Mouse (Mus musculus) MEL (cell line): ENCODE data around the gene Dlk1. TPM values are rescaled to one million over a fixed set of nuclear protein-coding genes. Genes with fewer than 3 reads are reported as not detected.

Experiments used
- DNase-seq: peaks from one replicate; pipeline ENCODE4 v3.0.0; 2011; ENCODE audit warnings: low read depth, low spot score
- H3K27ac ChIP-seq: 2 replicates; pipeline ENCODE4 v1.5.1; 2012; ENCODE audit warnings: low read depth, mild to moderate bottlenecking, control low read depth, low read length, moderate library complexity; ENCODE audit not compliant: control insufficient read depth
- H3K27me3 ChIP-seq, 2 experiments: fragments of 150-350 bp in 1 of 2; sonication (generic) in 1 of 2; 2 replicates each; pipeline ENCODE4 v1.6.1; 2012; ENCODE audit warnings: low read length in 2 of 2, mild to moderate bottlenecking in 2 of 2, improper control_type of control experiment in 1 of 2, moderate library complexity in 1 of 2; ENCODE audit not compliant: insufficient read depth in 2 of 2, control insufficient read depth in 1 of 2
- H3K36me3 ChIP-seq, 2 experiments: 2 replicates each; pipeline ENCODE4 v1.6.1; 2012 to 2014; ENCODE audit warnings: low read length in 2 of 2, improper control_type of control experiment in 1 of 2, inconsistent platforms in 1 of 2, mild to moderate bottlenecking in 1 of 2; ENCODE audit not compliant: insufficient read depth in 2 of 2, control insufficient read depth in 1 of 2
- H3K4me1 ChIP-seq, 2 experiments: fragments of 150-350 bp in 1 of 2; sonication (generic) in 1 of 2; 2 replicates each; pipeline ENCODE4 v1.6.1; 2012; ENCODE audit warnings: low read length in 2 of 2, improper control_type of control experiment in 1 of 2, mild to moderate bottlenecking in 1 of 2; ENCODE audit not compliant: insufficient read depth in 2 of 2, control insufficient read depth in 1 of 2
- H3K4me3 ChIP-seq, 2 experiments: fragments of 150-350 bp in 1 of 2; sonication (generic) in 1 of 2; 2 replicates each; pipeline ENCODE4 v1.5.1; 2012; ENCODE audit warnings: low read depth in 2 of 2, low read length in 2 of 2, mild to moderate bottlenecking in 2 of 2, moderate library complexity in 2 of 2, control low read depth in 1 of 2, improper control_type of control experiment in 1 of 2; ENCODE audit not compliant: control insufficient read depth in 1 of 2, insufficient read depth in 1 of 2
- H3K79me2 ChIP-seq: 2 replicates; pipeline ENCODE4 v1.6.1; 2012; ENCODE audit warnings: mild to moderate bottlenecking, low read length, moderate library complexity; ENCODE audit not compliant: control insufficient read depth, poor library complexity, insufficient read depth
- H3K9ac ChIP-seq: 2 replicates; pipeline ENCODE4 v1.6.1; 2012; ENCODE audit warnings: low read depth, mild to moderate bottlenecking, control low read depth, low read length, moderate library complexity; ENCODE audit not compliant: control insufficient read depth, poor library complexity, severe bottlenecking
- H3K9me3 ChIP-seq: fragments of 150-350 bp; sonication (generic); replicated peaks from 2 replicates; pipeline ENCODE4 v1.6.1; 2012; ENCODE audit warnings: mild to moderate bottlenecking, low read length, improper control_type of control experiment, moderate library complexity; ENCODE audit not compliant: insufficient read depth
- BHLHE40 ChIP-seq: IDR thresholded peaks from 2 replicates; pipeline ENCODE4 v1.6.1; 2012; ENCODE audit warnings: low read depth, mild to moderate bottlenecking, inconsistent platforms, low read length, improper control_type of control experiment, borderline replicate concordance
- E2F4 ChIP-seq: IDR thresholded peaks from 2 replicates; pipeline ENCODE4 v1.6.1; 2011; ENCODE audit warnings: low read depth, low read length, improper control_type of control experiment, borderline replicate concordance
- EP300 ChIP-seq, 2 experiments: IDR thresholded peaks; 2 replicates each; pipeline ENCODE4 v1.6.1; 2011; ENCODE audit warnings: improper control_type of control experiment in 2 of 2, low read length in 2 of 2, low read depth in 1 of 2, mild to moderate bottlenecking in 1 of 2
- GABPA ChIP-seq: IDR thresholded peaks from 2 replicates; pipeline ENCODE4 v1.6.1; 2012; ENCODE audit warnings: low read depth, mild to moderate bottlenecking, inconsistent platforms, low read length, improper control_type of control experiment, moderate library complexity
- HCFC1 ChIP-seq: IDR thresholded peaks from 2 replicates; pipeline ENCODE4 v1.6.1; 2012; ENCODE audit warnings: low read depth, mild to moderate bottlenecking, inconsistent platforms, low read length, improper control_type of control experiment, moderate library complexity
- JUND ChIP-seq: IDR thresholded peaks from 2 replicates; pipeline ENCODE4 v1.6.1; 2011; ENCODE audit warnings: low read depth, mild to moderate bottlenecking, improper control_type of control experiment, low read length
- POLR2A ChIP-seq, 2 experiments: IDR thresholded peaks; 2 replicates each; pipeline ENCODE4 v1.6.1; 2011 to 2012; ENCODE audit warnings: low read length in 2 of 2, mild to moderate bottlenecking in 2 of 2, control low read depth in 1 of 2, improper control_type of control experiment in 1 of 2, low read depth in 1 of 2, moderate library complexity in 1 of 2; ENCODE audit not compliant: control insufficient read depth in 1 of 2, insufficient read depth in 1 of 2, poor library complexity in 1 of 2
- POLR2AphosphoS5 ChIP-seq: IDR thresholded peaks from 2 replicates; pipeline ENCODE4 v1.6.1; 2012; ENCODE audit warnings: low read depth, borderline replicate concordance, mild to moderate bottlenecking, inconsistent platforms, low read length, moderate library complexity, mixed read lengths
- RAD21 ChIP-seq: IDR thresholded peaks from 2 replicates; pipeline ENCODE4 v1.6.1; 2011; ENCODE audit warnings: mild to moderate bottlenecking, low read depth, low read length, improper control_type of control experiment
- TAL1 ChIP-seq: IDR thresholded peaks from 2 replicates; pipeline ENCODE4 v1.6.1; 2012; ENCODE audit warnings: mild to moderate bottlenecking, inconsistent platforms, low read length, moderate library complexity, mixed read lengths
- TBP ChIP-seq: IDR thresholded peaks from 2 replicates; pipeline ENCODE4 v1.8.0; 2011; ENCODE audit warnings: low read depth, low read length, improper control_type of control experiment
- TCF12 ChIP-seq: IDR thresholded peaks from 2 replicates; pipeline ENCODE4 v1.6.1; 2014; ENCODE audit warnings: low read depth, mild to moderate bottlenecking, inconsistent platforms, low read length, improper control_type of control experiment, moderate library complexity
- UBTF ChIP-seq: IDR thresholded peaks from 2 replicates; pipeline ENCODE4 v1.6.1; 2012; ENCODE audit warnings: low read depth, mild to moderate bottlenecking, inconsistent platforms, low read length, improper control_type of control experiment, moderate library complexity, borderline replicate concordance; ENCODE audit not compliant: insufficient read depth
- USF1 ChIP-seq: IDR thresholded peaks from 2 replicates; pipeline ENCODE4 v1.6.1; 2014; ENCODE audit warnings: low read depth, mild to moderate bottlenecking, inconsistent platforms, low read length, improper control_type of control experiment, moderate library complexity
- ZC3H11A ChIP-seq: IDR thresholded peaks from 2 replicates; pipeline ENCODE4 v1.6.1; 2012; ENCODE audit warnings: low read depth, mild to moderate bottlenecking, inconsistent platforms, low read length, improper control_type of control experiment
- ZNF384 ChIP-seq: IDR thresholded peaks from 2 replicates; pipeline ENCODE4 v1.6.1; 2012; ENCODE audit warnings: low read depth, mild to moderate bottlenecking, inconsistent platforms, low read length, improper control_type of control experiment
- polyA plus RNA-seq, 2 experiments: library from polyadenylated mRNA; stranded (reverse) in 1 of 2; unstranded in 1 of 2; fragments of >175 nt in 1 of 2; fragments of >200 nt in 1 of 2; gene quantifications; 2 replicates each; pipeline versions ENCODE4 v1.2.1 to v1.2.4; 2012; ENCODE audit warnings: low replicate concordance in 2 of 2, low read depth in 1 of 2; ENCODE audit not compliant: insufficient read length in 2 of 2, insufficient read depth in 1 of 2, missing spikeins in 1 of 2
- total RNA-seq: library from RNA; depleted of rRNA; stranded (reverse); fragments of 300-350 nt; gene quantifications from 2 replicates; pipeline ENCODE4 v1.2.3, GENCODE M21; 2012

Dlk1 gene
- total and polyA plus RNA-seq, 3 experiments = not detected

- Histone ChIP-seq H3K27ac (no peak overlapping the region), H3K36me3 (no peaks in the 10 kb centered on the region), H3K4me3 (no peak overlapping the region), H3K4me1 (no peaks in the 10 kb centered on the region), H3K27me3 (no peaks in the 10 kb centered on the region; a peak in 1 of 4 replicates), H3K9me3 (no peaks in the 10 kb centered on the region), H3K79me2 (no peaks in the 10 kb centered on the region), H3K9ac (no peak overlapping the region)
- TF ChIP-seq BHLHE40 = no peak
- no peak for TF ChIP-seq JUND
- TF ChIP-seq TBP = no peak
- peak; percentile 94 for TF ChIP-seq ZNF384
- TF ChIP-seq EP300 (IDR thresholded peaks at IDR 0.05; ENCODE audit: low read depth in 1 of 2, low read length in 2 of 2) = no peak
- 0 out of 2 replicates have a peak, but pooled peaks have one; percentile 20 for TF ChIP-seq TCF12
- no peak for TF ChIP-seq E2F4
- no peak for TF ChIP-seq ZC3H11A
- TF ChIP-seq POLR2AphosphoS5 = no peak
- no peak for TF ChIP-seq RAD21
- peak; percentile 25 for DNase-seq
Observed at GRCm38 (mm10) chr12:109456531-109457202, 4.0 kb downstream of the Dlk1 start.

GRCm38 (mm10) chr12:109457836-109458235, 5.2 kb downstream of the Dlk1 start:
- Histone ChIP-seq H3K4me1 (no peaks in the 10 kb centered on the region), H3K9ac (no peak overlapping the region), H3K27me3 (no peaks in the 10 kb centered on the region; a peak in 1 of 4 replicates), H3K79me2 (no peaks in the 10 kb centered on the region), H3K36me3 (no peaks in the 10 kb centered on the region), H3K9me3 (no peaks in the 10 kb centered on the region), H3K27ac (no peak overlapping the region), H3K4me3 (no peak overlapping the region)
- TF ChIP-seq UBTF (no peak), HCFC1 (no peak), RAD21 (no peak), GABPA (no peak), TAL1 (no peak), JUND (no peak), USF1 (no peak), POLR2A (IDR thresholded peaks at IDR 0.05; ENCODE audit: control insufficient read depth in 1 of 2, insufficient read depth in 1 of 2, low read depth in 1 of 2, low read length in 2 of 2, poor library complexity in 1 of 2) (no peak)
- no peak for DNase-seq
